Mouse (Mus musculus): ENCODE data around the gene Pkd1. TPM values are rescaled to one million over a fixed set of nuclear protein-coding genes. Genes with fewer than 3 reads are reported as not detected.

The Pkd1 gene
- polyA plus RNA-seq, 1 experiment from 2014 or later = 35.9 TPM

DNA sequence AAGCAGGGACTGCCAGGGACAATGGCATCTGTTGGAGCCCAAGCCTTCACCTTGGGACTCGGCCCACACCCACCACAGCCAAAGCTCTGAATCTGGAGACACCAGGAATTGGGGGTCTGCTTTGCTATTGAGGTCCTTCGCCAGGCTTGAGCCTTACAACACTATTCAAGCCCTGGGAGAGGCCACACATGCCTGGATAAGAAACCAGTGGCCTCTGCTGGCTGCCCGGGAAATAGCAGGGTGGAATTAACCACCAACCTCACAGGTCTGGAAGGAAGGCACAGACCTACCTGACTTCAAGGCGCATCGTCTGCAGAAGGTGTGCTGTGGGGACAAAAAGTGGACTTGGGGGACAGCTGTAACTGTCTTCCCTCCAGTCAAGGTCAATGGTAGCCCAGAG, 36.0 kb upstream of the Pkd1 start:
- H3K4me1 ChIP-seq (ENCODE audit: control insufficient read depth, insufficient read depth, low read length) = no peaks in the 10 kb centered on the region
- no peaks in the 10 kb centered on the region for H3K9me3 ChIP-seq (ENCODE audit: control insufficient read depth, low read depth, low read length)
- H3K9ac ChIP-seq (replicated peaks; ENCODE audit: low read depth, low read length) = no peak overlapping the region
- 0 out of 2 replicates have a peak, but pooled peaks have one; percentile 40 for ATAC-seq (ENCODE audit: insufficient number of reproducible peaks, insufficient read depth, low FRiP score, low read depth)
- no peak overlapping the region for H3K4me3 ChIP-seq (ENCODE audit: low read depth, low read length)
- WGBS = 39% methylated on average over 5 of the region's 5 CpGs
- peaks cover 70% of the 10 kb centered on the region for H3K36me3 ChIP-seq (ENCODE audit: control insufficient read depth, insufficient read depth, low read length)
- H3K27ac ChIP-seq (ENCODE audit: low read length) = no peak overlapping the region
- no peaks in the 10 kb centered on the region for H3K27me3 ChIP-seq (ENCODE audit: control insufficient read depth, insufficient read depth, low read length)
- no peak overlapping the region for H3K4me2 ChIP-seq (replicated peaks; ENCODE audit: low read depth, low read length)

- Histone ChIP-seq H3K36me3 (ENCODE audit: control insufficient read depth, insufficient read depth, low read length) (peaks cover 66% of the 10 kb centered on the region), H3K4me2 (replicated peaks; ENCODE audit: low read depth, low read length) (no peak overlapping the region), H3K27me3 (ENCODE audit: control insufficient read depth, insufficient read depth, low read length) (no peaks in the 10 kb centered on the region), H3K4me1 (ENCODE audit: control insufficient read depth, insufficient read depth, low read length) (no peaks in the 10 kb centered on the region), H3K27ac (ENCODE audit: low read length) (peak overlapping the region; percentile 12; the same call in 1 of the 2 replicates), H3K9me3 (ENCODE audit: control insufficient read depth, low read depth, low read length) (no peaks in the 10 kb centered on the region), H3K9ac (replicated peaks; ENCODE audit: low read depth, low read length) (no peak overlapping the region), H3K4me3 (ENCODE audit: low read depth, low read length) (no peak overlapping the region)
- no peak for ATAC-seq (ENCODE audit: insufficient number of reproducible peaks, insufficient read depth, low FRiP score, low read depth)
- 87% methylated on average over 24 of the region's 24 CpGs for WGBS
These were observed 35.1 kb upstream of the Pkd1 start for GRCm38 (mm10) chr17:24514270-24515257.

- WGBS = 87% methylated on average over 4 of the region's 4 CpGs
- no peaks in the 10 kb centered on the region for H3K27me3 ChIP-seq (ENCODE audit: control insufficient read depth, insufficient read depth, low read length)
- no peak overlapping the region for H3K4me2 ChIP-seq (replicated peaks; ENCODE audit: low read depth, low read length)
- no peaks in the 10 kb centered on the region for H3K9me3 ChIP-seq (ENCODE audit: control insufficient read depth, low read depth, low read length)
- no peak overlapping the region for H3K4me3 ChIP-seq (ENCODE audit: low read depth, low read length)
- H3K36me3 ChIP-seq (ENCODE audit: control insufficient read depth, insufficient read depth, low read length) = peaks cover 29% of the 10 kb centered on the region
- no peak overlapping the region for H3K27ac ChIP-seq (ENCODE audit: low read length)
- no peaks in the 10 kb centered on the region for H3K4me1 ChIP-seq (ENCODE audit: control insufficient read depth, insufficient read depth, low read length)
- ATAC-seq (ENCODE audit: insufficient number of reproducible peaks, insufficient read depth, low FRiP score, low read depth) = no peak
- no peak overlapping the region for H3K9ac ChIP-seq (replicated peaks; ENCODE audit: low read depth, low read length)
These were observed 29.2 kb upstream of the Pkd1 start for GRCm38 (mm10) chr17:24520450-24520849.

- no peak overlapping the region for H3K4me3 ChIP-seq (ENCODE audit: low read depth, low read length)
- peak overlapping the region; percentile 27; the same call in 1 of the 2 replicates for H3K27ac ChIP-seq (ENCODE audit: low read length)
- WGBS = 60% methylated on average over 2 of the region's 2 CpGs
- 0 out of 2 replicates have a peak overlapping the region, but pooled peaks have one; percentile 6 for H3K9ac ChIP-seq (replicated peaks; ENCODE audit: low read depth, low read length)
- H3K36me3 ChIP-seq (ENCODE audit: control insufficient read depth, insufficient read depth, low read length) = peaks cover 7% of the 10 kb centered on the region
- H3K9me3 ChIP-seq (ENCODE audit: control insufficient read depth, low read depth, low read length) = no peaks in the 10 kb centered on the region
- no peak for ATAC-seq (ENCODE audit: insufficient number of reproducible peaks, insufficient read depth, low FRiP score, low read depth)
- peaks cover 12% of the 10 kb centered on the region for H3K4me1 ChIP-seq (ENCODE audit: control insufficient read depth, insufficient read depth, low read length)
- no peaks in the 10 kb centered on the region for H3K27me3 ChIP-seq (ENCODE audit: control insufficient read depth, insufficient read depth, low read length)
- H3K4me2 ChIP-seq (replicated peaks; ENCODE audit: low read depth, low read length) = no peak overlapping the region
These were observed 24.9 kb upstream of the Pkd1 start for GRCm38 (mm10) chr17:24524734-24525133.

DNA sequence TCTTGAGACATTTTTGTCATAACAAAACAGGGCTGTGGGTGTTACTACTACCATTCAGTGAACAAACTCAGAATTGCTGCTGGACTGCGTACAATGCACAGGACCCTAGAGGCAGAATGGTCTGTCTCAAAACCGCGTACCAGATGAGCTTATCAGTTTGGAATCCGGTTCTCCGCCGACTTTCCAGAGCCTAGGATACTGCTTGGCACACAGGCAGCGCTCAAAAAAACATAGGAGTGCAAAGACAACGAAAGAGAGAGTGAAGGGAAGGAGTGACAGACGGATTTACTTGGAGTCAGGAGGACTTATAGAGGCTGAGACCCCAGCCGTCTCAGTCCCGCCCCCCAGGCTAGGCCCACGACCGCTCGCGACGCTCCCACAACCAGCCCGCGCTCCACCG, 22.3 kb upstream of the Pkd1 start:
- Histone ChIP-seq H3K9me3 (ENCODE audit: control insufficient read depth, low read depth, low read length) (no peaks in the 10 kb centered on the region), H3K36me3 (ENCODE audit: control insufficient read depth, insufficient read depth, low read length) (peaks cover 16% of the 10 kb centered on the region), H3K9ac (replicated peaks; ENCODE audit: low read depth, low read length) (peak overlapping the region; percentile 71), H3K4me2 (replicated peaks; ENCODE audit: low read depth, low read length) (peak overlapping the region; percentile 76), H3K4me1 (ENCODE audit: control insufficient read depth, insufficient read depth, low read length) (peaks cover 20% of the 10 kb centered on the region), H3K27me3 (ENCODE audit: control insufficient read depth, insufficient read depth, low read length) (no peaks in the 10 kb centered on the region), H3K27ac (ENCODE audit: low read length) (peak overlapping the region; percentile 79), H3K4me3 (ENCODE audit: low read depth, low read length) (peak overlapping the region; percentile 85)
- WGBS = under 1% methylated on average over 19 of the region's 19 CpGs
- ATAC-seq (ENCODE audit: insufficient number of reproducible peaks, insufficient read depth, low FRiP score, low read depth) = no peak; the same call in 1 of the 2 replicates

DNA sequence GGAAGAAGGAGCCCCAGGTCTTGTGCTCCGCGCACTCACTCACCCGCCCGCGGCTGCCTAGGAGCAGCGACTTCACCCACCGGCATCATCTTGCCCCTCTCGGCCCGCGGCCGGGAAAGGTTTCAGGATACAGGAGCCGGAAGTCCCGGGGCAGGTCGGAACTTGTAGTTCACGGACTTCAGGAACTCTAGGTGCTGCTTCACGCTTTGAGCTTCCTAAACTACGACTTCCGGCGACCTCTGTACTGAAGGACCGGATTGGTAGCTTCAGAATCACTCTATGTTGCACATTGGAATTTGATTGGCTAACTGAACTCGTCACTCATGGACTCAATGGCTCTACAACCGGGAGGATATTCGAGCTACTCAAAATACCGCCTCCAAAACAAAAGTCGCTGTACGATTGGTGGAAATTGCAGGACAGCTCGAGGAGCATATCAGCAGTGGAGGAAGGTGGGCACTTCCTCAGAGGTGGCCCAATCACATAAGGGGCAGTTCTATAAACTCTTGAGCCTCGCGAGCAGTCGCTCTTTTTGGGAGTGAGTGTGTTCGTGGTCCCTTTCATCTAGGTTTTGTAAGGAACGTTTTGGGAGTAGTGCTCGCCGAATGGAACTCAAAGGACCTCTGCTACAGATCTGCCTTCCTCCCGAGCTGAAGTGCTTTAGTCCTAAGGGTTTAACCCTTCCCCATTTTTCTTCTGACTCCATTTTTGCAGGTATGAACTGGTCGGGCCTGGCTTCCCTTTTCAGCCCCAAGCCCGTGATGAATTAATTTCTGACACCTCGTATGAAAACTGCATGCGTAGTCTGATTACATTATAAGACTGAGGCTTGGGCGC, 21.7 kb upstream of the Pkd1 start, which contains the start of gene Traf7:
Traf7 (minus strand) TSS at position 216 of the 837 bp plus-strand sequence.
- peak; percentile 98 for ATAC-seq (ENCODE audit: insufficient number of reproducible peaks, insufficient read depth, low FRiP score, low read depth)
- peaks cover 16% of the 10 kb centered on the region for H3K36me3 ChIP-seq (ENCODE audit: control insufficient read depth, insufficient read depth, low read length)
- peak within 1 kb of the TSS; percentile 84 for H3K4me2 ChIP-seq (replicated peaks; ENCODE audit: low read depth, low read length)
- peak within 1 kb of the TSS; percentile 81 for H3K27ac ChIP-seq (ENCODE audit: low read length)
- no peaks in the 10 kb centered on the region for H3K27me3 ChIP-seq (ENCODE audit: control insufficient read depth, insufficient read depth, low read length)
- H3K9ac ChIP-seq (replicated peaks; ENCODE audit: low read depth, low read length) = peak within 1 kb of the TSS; percentile 71
- peaks cover 23% of the 10 kb centered on the region for H3K4me1 ChIP-seq (ENCODE audit: control insufficient read depth, insufficient read depth, low read length)
- no peaks in the 10 kb centered on the region for H3K9me3 ChIP-seq (ENCODE audit: control insufficient read depth, low read depth, low read length)
- H3K4me3 ChIP-seq (ENCODE audit: low read depth, low read length) = peak within 1 kb of the TSS; percentile 85
- WGBS = under 1% methylated on average over 40 of the region's 40 CpGs

DNA sequence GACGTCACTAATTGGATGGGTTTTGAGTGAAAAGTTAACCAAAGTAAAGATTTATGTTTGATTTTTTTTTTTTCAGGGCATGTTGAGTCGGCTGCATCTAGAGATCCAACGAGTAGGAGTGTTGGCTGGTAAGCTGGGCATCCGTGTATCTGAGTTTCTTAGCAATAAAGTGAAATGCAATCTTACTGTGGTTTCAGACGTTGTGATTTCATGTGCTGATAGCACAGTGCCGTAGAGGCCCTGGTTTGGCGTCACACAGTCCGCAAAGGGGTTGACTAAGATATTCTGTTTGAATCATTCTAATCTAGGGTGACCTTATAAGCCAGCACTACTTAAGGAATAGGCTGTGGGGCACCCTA, 21.1 kb upstream of the Pkd1 start:
- H3K4me1 ChIP-seq (ENCODE audit: control insufficient read depth, insufficient read depth, low read length) = peaks cover 27% of the 10 kb centered on the region
- WGBS = under 1% methylated on average over 8 of the region's 8 CpGs
- H3K9ac ChIP-seq (replicated peaks; ENCODE audit: low read depth, low read length) = peak overlapping the region; percentile 57
- peak overlapping the region; percentile 84 for H3K4me2 ChIP-seq (replicated peaks; ENCODE audit: low read depth, low read length)
- no peak for ATAC-seq (ENCODE audit: insufficient number of reproducible peaks, insufficient read depth, low FRiP score, low read depth)
- H3K36me3 ChIP-seq (ENCODE audit: control insufficient read depth, insufficient read depth, low read length) = peaks cover 16% of the 10 kb centered on the region; the same call in 1 of the 2 replicates
- H3K4me3 ChIP-seq (ENCODE audit: low read depth, low read length) = peak overlapping the region; percentile 85
- peak overlapping the region; percentile 81 for H3K27ac ChIP-seq (ENCODE audit: low read length)
- no peaks in the 10 kb centered on the region for H3K9me3 ChIP-seq (ENCODE audit: control insufficient read depth, low read depth, low read length)
- H3K27me3 ChIP-seq (ENCODE audit: control insufficient read depth, insufficient read depth, low read length) = no peaks in the 10 kb centered on the region

DNA sequence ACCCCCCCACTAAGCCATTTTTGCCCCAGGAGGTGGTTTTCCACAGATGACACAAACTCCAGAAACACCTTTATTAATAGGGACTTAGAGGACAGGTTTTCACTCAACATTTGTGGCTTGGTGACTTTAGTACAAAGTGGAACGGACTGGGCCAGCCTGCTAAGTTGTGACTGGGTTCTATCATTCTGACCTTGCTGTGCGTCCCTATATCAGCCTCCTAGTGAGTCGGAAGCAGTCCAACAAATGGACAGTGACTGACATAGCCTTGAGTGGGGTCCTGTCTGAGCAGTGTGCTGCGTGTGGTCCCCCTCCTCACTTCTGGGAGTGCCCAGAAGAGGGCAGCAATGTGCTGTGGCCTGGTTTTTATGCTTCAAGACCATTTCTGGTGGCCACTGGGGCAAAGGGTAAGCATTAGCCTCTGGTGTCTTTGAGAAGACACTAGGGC, 20.6 kb upstream of the Pkd1 start:
- WGBS = under 1% methylated on average over 4 of the region's 4 CpGs
- H3K27ac ChIP-seq (ENCODE audit: low read length) = peak overlapping the region; percentile 81; the same call in 1 of the 2 replicates

More for the DNA sequence above, 20.6 kb upstream of the Pkd1 start:
- peaks cover 27% of the 10 kb centered on the region for H3K4me1 ChIP-seq (ENCODE audit: control insufficient read depth, insufficient read depth, low read length)
- ATAC-seq (ENCODE audit: insufficient number of reproducible peaks, insufficient read depth, low FRiP score, low read depth) = no peak
- H3K4me3 ChIP-seq (ENCODE audit: low read depth, low read length) = peak overlapping the region; percentile 85
- peak overlapping the region; percentile 84 for H3K4me2 ChIP-seq (replicated peaks; ENCODE audit: low read depth, low read length)
- peak overlapping the region; percentile 57 for H3K9ac ChIP-seq (replicated peaks; ENCODE audit: low read depth, low read length)
- no peaks in the 10 kb centered on the region for H3K9me3 ChIP-seq (ENCODE audit: control insufficient read depth, low read depth, low read length)
- no peaks in the 10 kb centered on the region for H3K27me3 ChIP-seq (ENCODE audit: control insufficient read depth, insufficient read depth, low read length)
- H3K36me3 ChIP-seq (ENCODE audit: control insufficient read depth, insufficient read depth, low read length) = peaks cover 16% of the 10 kb centered on the region; the same call in 1 of the 2 replicates
